Mouse (Mus musculus) heart, adult 2 months (tissue): ENCODE data around the gene Uck2.

ENCODE experiments used
- CTCF ChIP-seq: fragments of 200-600 bp; IDR thresholded peaks from 2 replicates; pipeline ENCODE4 v1.8.1; 2022; ENCODE audit warnings: antibody characterized with exemption, mild to moderate bottlenecking, moderate library complexity
- POLR2A ChIP-seq: fragments of 200-500 bp; IDR thresholded peaks from 2 replicates; pipeline ENCODE4 v1.6.1; 2011; ENCODE audit warnings: mild to moderate bottlenecking, low read depth, low read length, control low read depth; ENCODE audit not compliant: insufficient read depth

GRCm38 (mm10) chr1:167234344-167234743, 50.8 kb downstream of the Uck2 start:
- TF ChIP-seq CTCF (no peak), POLR2A (no peak)
